Mouse (Mus musculus) forebrain, embryonic 12.5 days (tissue): ENCODE measurements around the gene Paqr8. TPM values are rescaled to one million over a fixed set of nuclear protein-coding genes. Genes with fewer than 3 reads are reported as not detected.

Experiments
- ATAC-seq: fragments of 200-750 bp; cut with Nextera tagmentation; 2 replicates; pipeline ENCODE4 v1.8.0; 2017; ENCODE audit warnings: moderate TSS enrichment; ENCODE audit not compliant: low FRiP score
- H3K27ac ChIP-seq: fragments of 300-500 bp; sonication (generic); 2 replicates; pipeline ENCODE4 v1.5.1; 2016; ENCODE audit warnings: mild to moderate bottlenecking
- H3K27me3 ChIP-seq: fragments of 300-500 bp; sonication (generic); 2 replicates; pipeline ENCODE4 v1.6.1; 2016; ENCODE audit warnings: mild to moderate bottlenecking
- H3K36me3 ChIP-seq: fragments of 300-500 bp; sonication (generic); replicated peaks from 2 replicates; pipeline ENCODE4 v1.6.1; 2016; ENCODE audit warnings: mild to moderate bottlenecking
- H3K4me1 ChIP-seq: fragments of 300-500 bp; sonication (generic); 2 replicates; pipeline ENCODE4 v1.6.1; 2016
- H3K4me2 ChIP-seq: fragments of 300-500 bp; sonication (generic); 2 replicates; pipeline ENCODE4 v1.6.1; 2016; ENCODE audit warnings: mild to moderate bottlenecking, moderate library complexity
- H3K4me3 ChIP-seq: fragments of 300-500 bp; sonication (generic); replicated peaks from 2 replicates; pipeline ENCODE4 v1.5.1; 2016; ENCODE audit warnings: mild to moderate bottlenecking
- H3K9ac ChIP-seq: fragments of 300-500 bp; sonication (generic); 2 replicates; pipeline ENCODE4 v1.6.1; 2016; ENCODE audit warnings: mild to moderate bottlenecking
- H3K9me3 ChIP-seq: fragments of 300-500 bp; sonication (generic); 2 replicates; pipeline ENCODE4 v1.6.1; 2016
- WGBS: fragments of 180-500 bp; shearing (Covaris S2); methylation state at CpG from one replicate; pipeline ENCODE4 v1.1.7; 2016; 5-methylcytosine and 5-hydroxymethylcytosine counted together
- polyA plus RNA-seq: library from polyadenylated mRNA; unstranded; fragments of >200 nt; fragmentation: Nextera tagmentation; extraction: Ambion mirVana; gene quantifications from 2 replicates; pipeline ENCODE4 v1.2.1, GENCODE M21; 2016

Gene Paqr8
- polyA plus RNA-seq, 1 experiment from 2014 or later, result 11.6 TPM

DNA sequence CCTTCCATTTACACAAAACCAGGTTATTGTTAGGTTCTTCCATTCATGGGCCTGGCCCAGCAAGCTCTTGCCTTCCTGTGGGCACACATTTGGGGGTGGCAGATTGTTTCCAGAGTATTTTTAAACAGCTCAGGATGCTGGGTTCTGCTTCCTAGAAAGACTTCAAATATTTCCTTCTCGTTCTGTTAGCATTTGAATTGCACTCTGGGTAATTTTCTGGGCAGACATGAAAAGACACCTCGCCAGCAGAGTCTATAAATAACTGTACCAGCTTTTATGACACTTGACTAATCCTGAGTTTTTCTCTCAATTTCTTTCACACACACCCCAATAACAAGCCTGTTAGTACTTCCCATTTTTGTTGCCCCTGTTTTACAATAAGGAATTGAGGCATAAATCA, 50.9 kb downstream of the Paqr8 start:
- Histone ChIP-seq H3K4me2 (no peak overlapping the region), H3K27me3 (no peaks in the 10 kb centered on the region), H3K9ac (no peak overlapping the region), H3K4me3 (no peak overlapping the region), H3K4me1 (no peaks in the 10 kb centered on the region), H3K27ac (no peak overlapping the region), H3K36me3 (no peaks in the 10 kb centered on the region; the same call in 1 of the 2 replicates), H3K9me3 (no peaks in the 10 kb centered on the region; the same call in 1 of the 2 replicates)
- no peak for ATAC-seq
- 69% methylated on average over 2 of the region's 2 CpGs for WGBS

DNA sequence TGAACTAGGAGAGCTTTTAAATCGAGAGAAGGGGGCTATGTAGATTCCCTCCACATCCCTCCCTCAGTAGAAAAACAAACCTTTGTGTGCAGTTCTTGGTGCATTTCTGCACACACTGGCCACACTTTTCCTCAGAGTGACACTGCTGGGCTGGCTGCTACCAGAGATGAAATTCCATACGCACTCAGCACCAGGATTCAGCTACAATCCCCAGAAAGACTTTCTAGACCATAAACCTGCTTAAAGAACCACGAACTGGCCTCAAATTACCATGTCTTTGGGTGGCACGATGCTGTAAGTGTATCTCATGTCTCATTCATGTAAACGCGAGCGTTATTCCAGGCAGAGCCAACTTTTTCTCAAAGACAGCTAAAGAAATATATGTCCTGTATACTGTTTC, 51.5 kb downstream of the Paqr8 start:
- no peak for ATAC-seq
- H3K27me3 ChIP-seq, result no peaks in the 10 kb centered on the region
- H3K36me3 ChIP-seq, result no peaks in the 10 kb centered on the region; the same call in 1 of the 2 replicates
- no peak overlapping the region for H3K4me2 ChIP-seq
- H3K4me3 ChIP-seq, result no peak overlapping the region
- H3K9me3 ChIP-seq, result no peaks in the 10 kb centered on the region; the same call in 1 of the 2 replicates
- H3K4me1 ChIP-seq, result no peaks in the 10 kb centered on the region
- H3K9ac ChIP-seq, result no peak overlapping the region
- H3K27ac ChIP-seq, result no peak overlapping the region
- WGBS, result 82% methylated on average over 7 of the region's 7 CpGs

DNA sequence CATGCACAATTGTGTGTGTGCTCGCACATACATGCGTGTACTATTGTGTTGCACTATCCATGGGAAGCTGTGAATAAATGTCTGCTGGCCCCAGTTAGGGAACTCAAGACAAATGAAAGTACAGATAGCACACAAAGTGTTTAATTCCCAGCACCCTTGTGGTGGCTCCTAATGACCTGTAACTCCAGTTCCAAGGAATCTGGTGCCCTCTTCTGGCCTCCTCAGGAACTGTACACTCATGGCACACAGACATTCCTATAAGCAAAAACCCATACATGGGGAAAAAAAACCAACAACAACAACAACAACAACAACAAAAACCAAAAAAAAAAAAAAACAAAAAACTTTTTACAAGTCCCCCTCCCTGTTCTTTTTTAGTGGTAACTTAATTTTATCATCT, 52.6 kb downstream of the Paqr8 start:
- H3K4me2 ChIP-seq, result no peak overlapping the region
- no peaks in the 10 kb centered on the region; the same call in 1 of the 2 replicates for H3K9me3 ChIP-seq
- no peaks in the 10 kb centered on the region for H3K4me1 ChIP-seq
- ATAC-seq, result no peak
- H3K4me3 ChIP-seq, result no peak overlapping the region
- H3K27ac ChIP-seq, result no peak overlapping the region
- H3K36me3 ChIP-seq, result no peaks in the 10 kb centered on the region
- no peak overlapping the region for H3K9ac ChIP-seq
- no peaks in the 10 kb centered on the region for H3K27me3 ChIP-seq
- 95% methylated on average over 2 of the region's 2 CpGs for WGBS

DNA sequence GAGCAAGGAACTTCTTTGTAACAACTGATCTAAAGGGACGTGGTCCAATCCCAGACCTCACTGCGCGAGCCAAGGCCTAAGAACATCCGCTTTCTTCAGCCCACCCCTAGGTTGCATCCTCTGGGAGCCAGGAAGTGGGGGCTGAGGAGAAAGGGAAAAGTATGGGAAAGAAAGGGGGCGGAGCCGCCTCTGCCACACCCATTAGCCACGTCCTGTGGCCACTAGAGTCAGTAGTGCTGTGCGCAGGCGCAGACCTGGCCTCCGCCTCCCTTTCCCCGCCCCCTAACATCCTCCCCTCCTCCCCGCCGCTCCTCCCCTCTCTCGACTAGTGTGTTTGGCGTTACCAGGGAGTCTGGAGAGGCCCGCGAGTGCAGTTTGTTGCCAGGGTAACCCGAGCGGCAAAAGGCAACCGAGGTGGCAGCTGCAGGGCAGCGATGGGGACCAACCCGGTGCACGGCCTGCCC, 60.9 kb downstream of the Paqr8 start, which contains the start of gene Efhc1:
Gene Efhc1 (plus strand): TSS at position 327 of the 464 bp plus-strand sequence.
- Histone ChIP-seq H3K27ac (peak within 1 kb of the TSS; percentile 83), H3K27me3 (no peaks in the 10 kb centered on the region), H3K4me2 (peak within 1 kb of the TSS; percentile 73), H3K9me3 (no peaks in the 10 kb centered on the region), H3K4me3 (peak within 1 kb of the TSS; percentile 54), H3K36me3 (no peaks in the 10 kb centered on the region), H3K9ac (peak within 1 kb of the TSS; percentile 69), H3K4me1 (peaks cover 7% of the 10 kb centered on the region)
- ATAC-seq, result peak; percentile 98
- WGBS, result 2% methylated on average over 22 of the region's 23 CpGs

DNA sequence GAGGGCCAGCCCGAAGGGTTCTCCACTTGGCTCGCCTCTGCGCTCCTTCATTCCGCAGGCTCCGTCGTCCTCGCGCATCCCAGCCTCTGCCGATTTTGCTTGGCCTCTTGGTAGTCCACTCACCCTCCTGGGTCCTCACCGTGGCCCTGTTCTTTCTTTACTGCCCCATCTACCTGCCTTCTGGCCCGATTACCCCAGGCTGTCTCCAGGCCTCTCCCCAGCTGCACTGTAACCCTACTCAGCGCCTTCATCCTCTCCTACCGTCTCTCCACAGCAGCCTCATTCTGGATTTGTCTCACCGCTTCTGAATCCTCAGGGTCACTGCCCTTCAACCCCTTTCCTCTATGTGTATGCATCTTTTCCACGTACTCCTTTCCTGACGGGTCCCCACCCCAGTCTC, 61.4 kb downstream of the Paqr8 start:
- WGBS, result 3% methylated on average over 16 of the region's 16 CpGs
- no peaks in the 10 kb centered on the region for H3K9me3 ChIP-seq
- H3K9ac ChIP-seq, result peak overlapping the region; percentile 69
- H3K4me3 ChIP-seq, result peak overlapping the region; percentile 54
- H3K27ac ChIP-seq, result peak overlapping the region; percentile 83
- no peak; the same call in 1 of the 2 replicates for ATAC-seq
- H3K27me3 ChIP-seq, result no peaks in the 10 kb centered on the region
- H3K4me1 ChIP-seq, result peaks cover 7% of the 10 kb centered on the region
- no peaks in the 10 kb centered on the region for H3K36me3 ChIP-seq
- H3K4me2 ChIP-seq, result peak overlapping the region; percentile 73

DNA sequence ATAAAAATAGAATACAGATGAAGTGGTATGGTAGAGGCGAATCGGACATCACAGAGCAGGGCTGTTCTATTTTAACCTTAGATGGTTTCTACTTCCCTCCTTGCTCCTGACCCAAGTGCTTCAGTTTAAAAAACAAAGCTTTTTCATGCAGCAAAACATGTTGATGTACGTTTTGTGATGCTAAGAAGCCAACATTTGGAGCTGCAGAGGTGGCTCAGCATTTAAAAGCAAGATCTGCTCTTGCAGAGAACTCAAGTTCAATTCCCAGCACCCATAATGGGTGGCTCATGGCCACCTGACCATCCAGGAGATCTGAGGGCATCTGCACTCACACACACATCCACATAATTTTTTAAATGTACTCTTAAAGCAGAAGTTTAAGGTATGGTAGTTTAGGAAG, 64.5 kb downstream of the Paqr8 start:
- H3K4me2 ChIP-seq, result no peak overlapping the region
- H3K27ac ChIP-seq, result no peak overlapping the region
- no peak overlapping the region for H3K4me3 ChIP-seq
- H3K4me1 ChIP-seq, result peaks cover 7% of the 10 kb centered on the region
- no peak for ATAC-seq
- no peaks in the 10 kb centered on the region for H3K9me3 ChIP-seq
- H3K9ac ChIP-seq, result no peak overlapping the region
- 81% methylated on average over 3 of the region's 3 CpGs for WGBS
- no peaks in the 10 kb centered on the region for H3K27me3 ChIP-seq
- no peaks in the 10 kb centered on the region for H3K36me3 ChIP-seq

DNA sequence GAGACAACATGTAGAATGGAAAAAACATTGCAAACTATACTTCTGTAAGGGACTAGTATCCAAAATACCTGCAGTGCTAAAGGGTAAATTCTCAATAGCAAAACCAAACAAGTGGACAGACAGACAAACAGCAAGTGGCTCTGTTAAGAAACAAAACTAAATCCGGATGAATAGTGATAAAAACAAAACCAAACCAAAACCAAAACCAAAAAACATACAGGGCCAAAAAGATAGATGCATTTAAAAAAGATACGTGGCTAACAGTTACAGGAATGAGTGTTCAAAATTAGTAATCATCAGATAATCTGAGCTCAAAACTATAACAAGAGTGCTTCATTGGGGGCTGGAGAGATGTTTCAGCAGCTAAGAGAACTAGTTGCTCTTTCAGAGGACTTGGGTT, 79.2 kb downstream of the Paqr8 start:
- WGBS, result 85% methylated on average over 2 of the region's 2 CpGs
- Histone ChIP-seq H3K36me3 (no peaks in the 10 kb centered on the region), H3K4me2 (no peak overlapping the region), H3K4me3 (no peak overlapping the region), H3K27ac (no peak overlapping the region), H3K27me3 (no peaks in the 10 kb centered on the region), H3K9me3 (no peaks in the 10 kb centered on the region), H3K4me1 (no peaks in the 10 kb centered on the region), H3K9ac (no peak overlapping the region)
- no peak for ATAC-seq

DNA sequence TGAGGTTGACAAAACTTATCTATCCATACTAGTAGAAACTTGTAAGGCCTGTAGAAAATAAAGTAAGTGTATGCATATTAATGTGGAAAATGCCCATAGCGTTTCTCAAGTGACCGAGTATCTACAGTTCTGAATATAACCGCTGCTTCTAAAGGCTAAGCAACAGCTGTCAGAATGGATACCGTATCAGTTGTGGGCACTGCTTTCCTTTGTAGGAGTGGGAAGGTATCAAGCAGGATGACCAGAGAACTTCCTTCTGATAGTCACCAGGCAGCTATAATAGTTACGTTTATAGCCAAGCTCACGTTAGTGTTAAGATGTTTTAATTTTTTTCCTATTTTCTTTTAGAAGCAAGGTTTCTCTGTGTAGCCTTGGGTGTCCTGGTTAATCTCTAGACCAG, 83.0 kb downstream of the Paqr8 start:
- Histone ChIP-seq H3K4me3 (no peak overlapping the region), H3K27ac (no peak overlapping the region), H3K36me3 (no peaks in the 10 kb centered on the region), H3K9ac (no peak overlapping the region), H3K4me2 (no peak overlapping the region), H3K4me1 (no peaks in the 10 kb centered on the region), H3K9me3 (no peaks in the 10 kb centered on the region), H3K27me3 (no peaks in the 10 kb centered on the region)
- WGBS, result 95% methylated on average over 6 of the region's 6 CpGs
- ATAC-seq, result no peak

DNA sequence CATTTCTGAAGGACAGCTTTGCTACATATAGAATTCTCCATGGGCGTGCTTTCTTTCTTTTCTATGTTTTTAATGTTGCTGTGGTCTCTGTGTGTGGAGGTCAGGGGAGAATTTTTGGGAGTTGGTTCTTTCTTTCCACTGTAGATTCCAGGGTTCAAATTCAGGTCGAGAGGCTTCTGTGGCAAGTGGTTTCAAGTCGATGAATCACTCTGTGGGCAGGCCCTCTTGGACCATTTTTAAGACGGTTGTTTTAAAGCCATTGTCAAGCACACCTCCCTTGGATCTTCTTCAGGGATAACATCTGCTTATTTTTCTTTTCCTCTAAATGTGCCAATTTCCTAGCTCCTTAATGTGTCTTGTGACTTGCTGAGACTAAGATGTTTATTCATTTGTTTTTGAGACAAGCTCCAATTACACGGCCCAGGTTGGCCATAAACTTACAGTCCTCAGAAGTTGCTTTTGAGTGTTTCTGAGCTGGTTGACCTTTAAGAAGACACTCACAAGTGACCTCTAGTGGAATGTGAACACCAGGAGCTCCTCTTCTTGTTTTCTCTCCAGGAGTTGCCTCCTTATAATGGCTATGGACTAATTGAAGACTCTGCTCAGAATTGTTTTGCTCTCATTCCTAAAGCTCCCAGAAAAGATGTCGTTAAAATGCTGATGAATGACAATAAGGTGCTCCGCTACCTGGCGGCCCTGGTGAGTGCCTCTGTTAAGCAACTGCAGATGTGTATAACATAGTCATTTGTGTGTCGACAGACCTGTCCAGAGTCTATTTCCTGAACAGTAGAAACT, 84.1 kb downstream of the Paqr8 start:
- H3K4me1 ChIP-seq, result no peaks in the 10 kb centered on the region
- no peak overlapping the region for H3K4me3 ChIP-seq
- no peaks in the 10 kb centered on the region for H3K27me3 ChIP-seq
- H3K9ac ChIP-seq, result no peak overlapping the region
- no peaks in the 10 kb centered on the region for H3K36me3 ChIP-seq
- no peak for ATAC-seq
- H3K9me3 ChIP-seq, result no peaks in the 10 kb centered on the region
- WGBS, result 79% methylated on average over 9 of the region's 9 CpGs
- no peak overlapping the region for H3K4me2 ChIP-seq
- H3K27ac ChIP-seq, result no peak overlapping the region

DNA sequence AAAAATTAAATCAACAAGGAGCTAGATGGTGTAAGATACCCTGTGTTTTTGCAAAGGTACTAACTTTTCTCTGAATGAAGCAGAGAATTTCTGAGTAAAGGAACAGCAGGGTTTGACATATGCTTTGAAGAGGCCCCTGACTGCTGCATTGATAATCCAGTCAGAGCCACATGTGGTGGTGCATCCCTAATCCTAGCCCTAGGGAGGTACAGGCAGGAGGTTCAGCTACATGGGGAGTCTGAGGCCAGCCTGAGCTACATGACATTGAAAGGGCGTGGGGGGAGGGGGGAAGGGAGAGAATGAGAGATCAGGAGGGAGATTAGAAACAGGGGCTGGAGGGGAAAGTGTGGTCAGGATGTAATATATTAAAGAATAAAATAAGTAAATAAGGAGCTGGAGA, 90.1 kb downstream of the Paqr8 start:
- no peak overlapping the region for H3K27ac ChIP-seq
- H3K4me2 ChIP-seq, result no peak overlapping the region
- no peaks in the 10 kb centered on the region for H3K36me3 ChIP-seq
- H3K4me3 ChIP-seq, result no peak overlapping the region
- no peaks in the 10 kb centered on the region; the same call in 1 of the 2 replicates for H3K4me1 ChIP-seq
- WGBS, result 44% methylated on average over 1 of the region's 1 CpGs
- no peak overlapping the region for H3K9ac ChIP-seq
- H3K9me3 ChIP-seq, result no peaks in the 10 kb centered on the region
- no peaks in the 10 kb centered on the region for H3K27me3 ChIP-seq
- no peak for ATAC-seq

DNA sequence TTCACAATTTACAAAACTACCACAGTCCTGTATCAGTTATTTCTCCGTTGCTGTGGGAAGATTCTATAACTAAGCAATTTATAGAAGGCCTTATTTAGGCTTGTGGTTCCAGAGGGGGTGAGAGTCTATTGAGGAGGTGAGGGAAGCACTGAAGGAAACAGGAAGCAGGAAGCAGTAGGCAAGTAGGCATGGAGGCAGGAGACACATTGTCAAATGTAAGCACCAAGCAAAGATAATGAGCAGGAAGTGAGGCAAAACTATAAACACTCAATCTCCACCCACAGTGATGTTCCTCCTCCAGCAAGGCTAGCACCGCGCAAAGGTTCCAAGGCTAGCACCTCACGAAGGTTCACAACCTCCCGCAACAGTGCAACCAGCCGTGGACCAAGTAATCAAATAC, 91.4 kb downstream of the Paqr8 start:
- no peak overlapping the region for H3K4me3 ChIP-seq
- H3K27ac ChIP-seq, result no peak overlapping the region
- ATAC-seq, result no peak
- WGBS, result 92% methylated on average over 6 of the region's 6 CpGs
- H3K27me3 ChIP-seq, result no peaks in the 10 kb centered on the region
- H3K4me1 ChIP-seq, result peaks cover 4% of the 10 kb centered on the region; the same call in 1 of the 2 replicates
- no peak overlapping the region for H3K9ac ChIP-seq
- no peaks in the 10 kb centered on the region for H3K36me3 ChIP-seq
- no peaks in the 10 kb centered on the region for H3K9me3 ChIP-seq
- no peak overlapping the region for H3K4me2 ChIP-seq

DNA sequence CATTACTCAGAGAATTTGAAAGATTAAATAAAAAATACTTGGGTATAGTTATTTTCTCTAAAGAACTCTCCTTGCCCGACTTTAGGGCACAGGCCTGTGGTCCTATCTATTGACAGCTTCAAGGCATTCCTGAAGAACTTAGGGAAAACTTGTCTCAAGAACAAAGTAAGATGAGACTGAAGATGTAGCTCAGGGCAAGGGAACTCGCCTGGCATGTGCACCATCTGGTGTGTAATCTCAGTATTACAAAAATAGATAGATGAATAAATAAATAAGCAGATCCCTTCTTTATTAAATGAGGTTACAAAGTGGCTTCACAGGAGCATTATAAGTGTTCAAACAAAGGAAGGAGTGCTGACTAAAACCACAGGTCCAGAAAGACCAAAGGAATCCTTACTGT, 93.7 kb downstream of the Paqr8 start:
- Histone ChIP-seq H3K27ac (no peak overlapping the region), H3K9ac (no peak overlapping the region), H3K4me1 (peaks cover 4% of the 10 kb centered on the region; the same call in 1 of the 2 replicates), H3K36me3 (no peaks in the 10 kb centered on the region), H3K9me3 (no peaks in the 10 kb centered on the region), H3K4me2 (no peak overlapping the region), H3K27me3 (no peaks in the 10 kb centered on the region), H3K4me3 (no peak overlapping the region)
- no peak for ATAC-seq
- 85% methylated on average over 2 of the region's 2 CpGs for WGBS

DNA sequence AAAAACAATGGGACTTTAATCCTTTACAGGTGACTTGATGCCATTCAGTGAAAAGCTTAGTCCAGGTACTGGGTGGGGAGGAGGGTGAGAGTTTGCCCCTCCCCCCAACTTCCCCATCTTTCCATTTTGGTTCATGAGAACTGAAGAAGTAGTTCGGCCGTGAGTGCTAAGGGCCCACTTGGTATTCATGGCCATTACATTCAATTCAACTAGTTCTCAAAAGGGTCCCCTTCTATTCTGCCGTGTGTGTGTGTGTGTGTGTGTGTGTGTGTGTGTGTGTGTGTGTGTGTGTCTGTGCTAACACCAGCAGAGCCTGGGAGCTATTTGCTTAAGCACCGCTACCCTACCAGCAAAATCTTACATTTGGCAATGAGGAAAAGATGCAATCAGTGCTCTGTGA, 94.2 kb downstream of the Paqr8 start:
- H3K4me1 ChIP-seq, result peaks cover 4% of the 10 kb centered on the region; the same call in 1 of the 2 replicates
- H3K27ac ChIP-seq, result no peak overlapping the region
- no peaks in the 10 kb centered on the region for H3K36me3 ChIP-seq
- no peak overlapping the region for H3K9ac ChIP-seq
- H3K4me3 ChIP-seq, result no peak overlapping the region
- no peaks in the 10 kb centered on the region for H3K27me3 ChIP-seq
- no peak overlapping the region for H3K4me2 ChIP-seq
- WGBS, result 36% methylated on average over 4 of the region's 4 CpGs
- peak; percentile 53 for ATAC-seq
- H3K9me3 ChIP-seq, result no peaks in the 10 kb centered on the region
